Mouse (Mus musculus) lung, embryonic 16.5 days (tissue): Measurements from ENCODE around the gene Nmur1. TPM values are rescaled to one million over a fixed set of nuclear protein-coding genes. Genes with fewer than 3 reads are reported as not detected.

Experiments used
- ATAC-seq: fragments of 200-750 bp; cut with Nextera tagmentation; 2 replicates; pipeline ENCODE4 v1.8.0; 2017; ENCODE audit warnings: low read depth, mild to moderate bottlenecking, moderate library complexity
- H3K27ac ChIP-seq: fragments of 300-500 bp; sonication (generic); 2 replicates; pipeline ENCODE4 v1.5.1; 2014; ENCODE audit warnings: mild to moderate bottlenecking, control low read depth, low read length
- H3K27me3 ChIP-seq: fragments of 300-500 bp; sonication (generic); 2 replicates; pipeline ENCODE4 v1.6.1; 2014; ENCODE audit warnings: low read depth, low read length, mixed read lengths; ENCODE audit not compliant: control insufficient read depth, insufficient read depth
- H3K36me3 ChIP-seq: fragments of 300-500 bp; sonication (generic); 2 replicates; pipeline ENCODE4 v1.6.1; 2014; ENCODE audit warnings: low read length; ENCODE audit not compliant: control insufficient read depth, insufficient read depth
- H3K4me1 ChIP-seq: fragments of 300-500 bp; sonication (generic); replicated peaks from 2 replicates; pipeline ENCODE4 v1.6.1; 2014; ENCODE audit warnings: low read length, mixed read lengths; ENCODE audit not compliant: control insufficient read depth, insufficient read depth
- H3K4me2 ChIP-seq: fragments of 300-500 bp; sonication (generic); 2 replicates; pipeline ENCODE4 v1.6.1; 2014; ENCODE audit warnings: low read depth, low read length, control low read depth
- H3K4me3 ChIP-seq: fragments of 300-500 bp; sonication (generic); 2 replicates; pipeline ENCODE4 v1.5.1; 2014; ENCODE audit warnings: mild to moderate bottlenecking, low read length, control low read depth
- H3K9ac ChIP-seq: fragments of 300-500 bp; sonication (generic); 2 replicates; pipeline ENCODE4 v1.6.1; 2014; ENCODE audit warnings: low read length, control low read depth
- H3K9me3 ChIP-seq: fragments of 300-500 bp; sonication (generic); 2 replicates; pipeline ENCODE4 v1.6.1; 2016; ENCODE audit warnings: low read length; ENCODE audit not compliant: control insufficient read depth
- WGBS: fragments of 180-500 bp; shearing (Covaris S2); extraction: QIAGEN DNeasy Blood & Tissue Kit; methylation state at CpG from one replicate; pipeline ENCODE4 v1.1.7; 2014; 5-methylcytosine and 5-hydroxymethylcytosine counted together
- polyA plus RNA-seq: library from polyadenylated mRNA; unstranded; fragments of >200 nt; fragmentation: Nextera tagmentation; extraction: Ambion mirVana; gene quantifications from 2 replicates; pipeline ENCODE4 v1.2.1, GENCODE M21; 2015

The Nmur1 gene
- polyA plus RNA-seq, 1 experiment from 2014 or later = 0.49 TPM

DNA sequence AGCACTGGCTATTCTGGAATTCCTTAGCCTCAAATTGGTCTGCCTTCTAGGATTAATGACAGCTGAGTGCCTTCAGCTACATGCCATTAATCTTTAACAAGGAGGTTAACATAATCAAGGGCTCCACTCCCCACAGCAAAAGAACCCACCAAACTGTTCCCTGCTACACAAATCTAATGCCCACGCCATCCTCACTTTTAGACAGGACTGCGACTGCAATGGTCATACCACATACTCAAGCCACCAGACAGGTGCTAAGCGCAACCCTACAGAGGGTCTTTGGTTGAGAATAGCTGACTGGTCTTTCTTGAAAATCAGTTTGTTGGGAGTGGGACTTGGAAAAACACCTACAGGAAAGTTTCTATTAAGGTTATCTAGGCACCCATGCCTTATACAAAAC is 76.8 kb downstream of the Nmur1 start:
- Histone ChIP-seq H3K9me3 (no peaks in the 10 kb centered on the region), H3K27ac (no peak overlapping the region)
- 90% methylated on average over 3 of the region's 3 CpGs for WGBS

DNA sequence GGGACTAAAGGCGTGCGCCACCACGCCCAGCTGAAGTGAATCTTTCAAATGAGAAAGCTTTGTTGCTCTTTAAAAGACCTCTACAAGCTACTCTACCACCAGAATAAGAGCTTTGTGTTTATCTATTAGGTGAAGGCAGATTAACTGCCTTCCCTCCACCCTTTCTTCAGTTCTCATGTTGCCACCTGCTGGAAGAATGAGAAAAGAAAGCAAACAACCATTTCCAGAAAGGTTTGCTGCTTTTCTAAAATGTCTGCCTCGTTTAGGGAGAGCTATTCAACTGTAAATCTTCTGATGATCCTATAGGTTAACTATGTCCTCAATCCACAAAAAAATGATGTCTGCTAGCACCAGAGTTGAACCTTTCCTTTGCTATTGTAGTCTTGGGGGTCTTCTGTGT is 77.2 kb downstream of the Nmur1 start:
- no peak for ATAC-seq
- H3K4me1 ChIP-seq = no peaks in the 10 kb centered on the region
- H3K27me3 ChIP-seq = no peaks in the 10 kb centered on the region
- no peaks in the 10 kb centered on the region for H3K9me3 ChIP-seq
- H3K4me2 ChIP-seq = no peak overlapping the region
- H3K27ac ChIP-seq = no peak overlapping the region
- H3K4me3 ChIP-seq = no peak overlapping the region
- no peak overlapping the region for H3K9ac ChIP-seq
- WGBS = 71% methylated on average over 4 of the region's 4 CpGs
- H3K36me3 ChIP-seq = peaks cover 53% of the 10 kb centered on the region

More for the DNA sequence above, 76.8 kb downstream of the Nmur1 start:
- no peak overlapping the region for H3K4me3 ChIP-seq
- no peaks in the 10 kb centered on the region for H3K27me3 ChIP-seq
- H3K9ac ChIP-seq = no peak overlapping the region
- no peak overlapping the region for H3K4me2 ChIP-seq
- H3K4me1 ChIP-seq = no peaks in the 10 kb centered on the region
- peaks cover 56% of the 10 kb centered on the region for H3K36me3 ChIP-seq
- ATAC-seq = no peak

DNA sequence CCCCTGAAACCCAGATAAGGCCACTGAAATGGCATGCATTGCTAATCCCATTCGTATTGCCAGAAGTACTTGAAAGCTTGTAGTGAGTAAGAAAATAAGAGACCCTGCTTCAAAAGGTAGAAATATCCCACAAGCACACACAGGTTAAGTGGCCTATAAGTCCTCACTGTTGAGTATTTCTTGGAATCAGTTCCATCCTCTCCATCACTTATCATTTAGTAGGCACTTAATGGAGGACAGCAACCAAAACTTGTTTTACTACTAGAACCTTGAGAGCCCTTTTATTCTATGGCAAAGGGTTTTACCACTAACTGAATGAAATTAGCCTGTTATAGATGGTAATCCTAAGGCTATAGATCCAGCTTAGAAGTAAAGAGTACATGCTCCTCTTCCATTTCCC is 77.9 kb downstream of the Nmur1 start:
- H3K9ac ChIP-seq = no peak overlapping the region
- H3K4me1 ChIP-seq = no peaks in the 10 kb centered on the region
- H3K27me3 ChIP-seq = no peaks in the 10 kb centered on the region
- no peak overlapping the region for H3K4me3 ChIP-seq
- no peak overlapping the region for H3K4me2 ChIP-seq
- H3K36me3 ChIP-seq = peaks cover 47% of the 10 kb centered on the region
- H3K9me3 ChIP-seq = no peaks in the 10 kb centered on the region
- no peak for ATAC-seq
- WGBS = 51% methylated on average over 1 of the region's 1 CpGs
- no peak overlapping the region for H3K27ac ChIP-seq

DNA sequence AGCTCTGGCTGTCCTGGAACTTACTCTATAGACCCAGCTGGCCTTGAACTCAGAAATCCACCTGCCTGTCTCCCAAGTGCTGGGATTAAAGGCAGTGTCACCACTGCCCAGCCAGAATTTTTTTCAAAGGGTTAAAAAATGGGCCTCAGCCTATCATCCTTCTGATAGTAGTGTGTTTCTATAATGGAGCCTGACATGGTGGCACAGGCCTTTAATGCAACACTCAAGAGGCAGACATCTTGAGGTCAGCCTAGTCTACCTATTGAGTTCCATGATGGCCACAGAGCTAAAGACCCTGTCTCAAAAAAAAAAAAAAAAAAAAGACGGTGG is 78.3 kb downstream of the Nmur1 start:
- Histone ChIP-seq H3K4me2 (no peak overlapping the region), H3K9me3 (no peaks in the 10 kb centered on the region), H3K4me1 (no peaks in the 10 kb centered on the region), H3K36me3 (peaks cover 45% of the 10 kb centered on the region), H3K27ac (no peak overlapping the region), H3K27me3 (no peaks in the 10 kb centered on the region), H3K4me3 (no peak overlapping the region), H3K9ac (no peak overlapping the region)
- no peak for ATAC-seq
- WGBS = 83% methylated on average over 1 of the region's 1 CpGs

DNA sequence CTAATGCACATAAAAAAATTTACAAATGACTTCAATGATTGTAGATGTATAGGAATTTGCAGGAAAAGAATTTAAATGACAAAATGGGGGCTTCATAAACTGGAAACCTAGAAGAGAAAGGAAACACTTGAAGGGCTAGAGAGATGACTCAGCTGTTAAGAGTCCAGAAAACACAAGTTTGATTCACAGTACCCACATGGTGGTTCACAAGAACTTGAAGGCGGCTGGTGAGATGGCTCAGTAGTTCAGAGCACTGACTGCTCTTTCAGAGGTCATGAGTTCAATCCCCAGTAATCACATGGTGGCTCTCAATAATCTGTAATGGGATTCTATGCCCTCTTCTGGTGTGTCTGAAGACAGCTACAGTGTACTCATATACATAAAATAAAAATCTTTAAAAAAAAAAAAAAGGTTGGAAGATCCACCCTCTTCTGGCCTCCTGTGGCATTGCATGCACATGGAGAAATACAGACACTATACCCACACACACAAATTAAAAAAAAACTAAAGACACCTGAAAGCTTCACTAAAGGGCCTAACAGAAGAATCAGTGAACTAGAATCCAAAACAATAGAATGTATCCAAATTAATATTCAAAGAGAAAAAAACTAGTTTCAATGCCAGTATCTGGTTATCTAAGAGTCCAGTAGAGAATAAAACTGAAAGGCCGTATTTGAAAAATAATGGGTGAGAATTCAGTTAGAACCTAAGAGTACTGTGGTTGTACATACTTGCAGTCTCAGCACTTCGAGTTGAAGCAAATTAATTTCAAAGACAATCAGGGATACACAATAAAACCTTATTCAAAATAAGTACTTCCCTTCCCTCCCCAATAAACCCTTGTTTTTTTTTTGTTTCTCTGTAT is 78.9 kb downstream of the Nmur1 start:
- no peak overlapping the region for H3K4me3 ChIP-seq
- H3K27ac ChIP-seq = no peak overlapping the region
- no peaks in the 10 kb centered on the region for H3K9me3 ChIP-seq
- no peak for ATAC-seq
- WGBS = 84% methylated on average over 3 of the region's 3 CpGs
- H3K27me3 ChIP-seq = no peaks in the 10 kb centered on the region
- no peak overlapping the region for H3K4me2 ChIP-seq
- no peak overlapping the region for H3K9ac ChIP-seq
- peaks cover 40% of the 10 kb centered on the region for H3K36me3 ChIP-seq
- H3K4me1 ChIP-seq = no peaks in the 10 kb centered on the region

DNA sequence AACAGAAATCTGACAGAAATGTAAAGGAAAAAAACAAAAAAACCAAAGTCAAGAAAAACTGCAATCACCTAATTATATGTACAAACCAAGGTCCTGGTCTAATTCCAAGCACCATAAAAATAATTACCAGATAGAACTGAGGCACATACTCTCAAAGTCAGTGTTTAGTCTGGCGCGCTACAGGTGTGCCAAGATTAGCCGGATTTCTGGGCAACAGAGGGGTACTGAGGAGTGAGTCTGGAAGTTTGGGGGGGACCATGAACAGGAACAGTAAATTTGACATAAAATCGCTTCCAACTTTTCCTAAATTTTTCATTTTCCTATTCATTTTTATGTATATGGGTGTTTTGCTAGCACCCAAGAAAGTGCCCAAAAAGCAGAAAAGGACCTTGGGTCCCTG is 80.1 kb downstream of the Nmur1 start:
- Histone ChIP-seq H3K9me3 (no peaks in the 10 kb centered on the region), H3K27me3 (no peaks in the 10 kb centered on the region), H3K4me1 (no peaks in the 10 kb centered on the region), H3K9ac (no peak overlapping the region), H3K4me2 (no peak overlapping the region), H3K4me3 (no peak overlapping the region), H3K27ac (no peak overlapping the region), H3K36me3 (peaks cover 31% of the 10 kb centered on the region)
- WGBS = 92% methylated on average over 4 of the region's 4 CpGs
- ATAC-seq = no peak

DNA sequence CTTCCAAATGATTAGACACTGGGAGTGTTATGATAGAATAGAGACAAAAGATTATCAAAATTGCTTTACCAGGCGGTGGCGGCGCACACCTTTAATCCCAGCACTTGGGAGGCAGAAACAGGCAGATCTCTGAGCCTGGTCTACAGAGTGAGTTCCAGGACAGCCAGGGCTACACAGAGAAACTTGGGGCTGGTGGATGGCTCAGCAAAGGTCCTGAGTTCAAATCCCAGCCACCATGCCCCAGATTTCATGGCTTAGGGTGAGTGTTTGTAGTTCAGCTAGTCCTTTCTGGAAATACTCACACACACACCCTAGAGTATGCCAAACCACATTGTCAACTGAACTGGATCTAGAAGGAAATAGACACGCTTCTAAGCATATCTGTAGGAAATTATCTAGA is 81.0 kb downstream of the Nmur1 start:
- Histone ChIP-seq H3K27ac (no peak overlapping the region), H3K27me3 (no peaks in the 10 kb centered on the region), H3K9ac (no peak overlapping the region), H3K4me1 (no peaks in the 10 kb centered on the region), H3K9me3 (no peaks in the 10 kb centered on the region), H3K36me3 (peaks cover 23% of the 10 kb centered on the region), H3K4me2 (no peak overlapping the region), H3K4me3 (no peak overlapping the region)
- 86% methylated on average over 4 of the region's 4 CpGs for WGBS
- no peak for ATAC-seq

DNA sequence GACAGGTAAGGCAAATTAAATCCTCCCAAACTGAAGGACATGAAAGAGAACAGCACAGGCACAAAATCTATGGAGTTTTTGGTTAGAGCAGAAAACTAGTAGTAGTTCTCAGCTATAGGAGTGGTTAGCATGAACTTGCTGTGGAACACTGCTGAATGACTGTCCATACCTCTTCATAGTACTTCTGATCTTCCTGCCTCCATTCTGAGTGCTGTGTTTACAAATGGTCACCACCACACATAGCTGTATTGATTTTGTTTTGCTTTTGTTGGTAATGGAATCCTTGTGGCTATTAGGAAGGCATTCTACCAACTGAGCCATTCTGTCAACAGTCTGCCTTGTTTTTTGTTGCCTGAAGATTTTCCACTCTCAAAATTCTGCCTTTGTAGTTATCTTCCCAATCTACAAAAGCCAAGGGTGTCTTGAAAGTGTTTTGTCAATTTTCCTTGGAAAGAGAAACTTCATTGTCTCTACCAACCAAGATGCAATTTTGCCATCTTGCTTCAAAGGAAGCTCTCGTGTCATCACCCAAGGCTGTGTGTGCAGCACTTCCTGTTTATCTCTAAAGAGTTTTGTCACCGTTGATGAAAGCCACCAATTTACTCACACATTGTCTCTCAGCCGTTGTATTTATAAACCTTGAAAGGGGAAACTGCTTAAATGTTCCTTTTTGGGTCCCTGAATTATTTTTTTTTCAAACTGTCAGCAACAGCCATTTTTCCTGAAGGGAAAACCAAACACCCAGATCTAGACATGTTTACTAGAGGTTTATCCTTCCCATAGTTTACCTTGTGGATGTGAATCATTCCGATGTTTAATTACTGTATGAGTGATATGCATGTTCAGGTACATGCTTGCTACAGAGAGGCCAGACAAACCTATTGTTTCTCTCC is 81.8 kb downstream of the Nmur1 start:
- no peak overlapping the region for H3K4me2 ChIP-seq
- no peak for ATAC-seq
- no peaks in the 10 kb centered on the region for H3K9me3 ChIP-seq
- 40% methylated on average over 4 of the region's 4 CpGs for WGBS
- no peak overlapping the region for H3K27ac ChIP-seq
- H3K4me3 ChIP-seq = no peak overlapping the region
- peaks cover 16% of the 10 kb centered on the region for H3K36me3 ChIP-seq
- no peaks in the 10 kb centered on the region for H3K4me1 ChIP-seq
- H3K27me3 ChIP-seq = no peaks in the 10 kb centered on the region
- no peak overlapping the region for H3K9ac ChIP-seq

DNA sequence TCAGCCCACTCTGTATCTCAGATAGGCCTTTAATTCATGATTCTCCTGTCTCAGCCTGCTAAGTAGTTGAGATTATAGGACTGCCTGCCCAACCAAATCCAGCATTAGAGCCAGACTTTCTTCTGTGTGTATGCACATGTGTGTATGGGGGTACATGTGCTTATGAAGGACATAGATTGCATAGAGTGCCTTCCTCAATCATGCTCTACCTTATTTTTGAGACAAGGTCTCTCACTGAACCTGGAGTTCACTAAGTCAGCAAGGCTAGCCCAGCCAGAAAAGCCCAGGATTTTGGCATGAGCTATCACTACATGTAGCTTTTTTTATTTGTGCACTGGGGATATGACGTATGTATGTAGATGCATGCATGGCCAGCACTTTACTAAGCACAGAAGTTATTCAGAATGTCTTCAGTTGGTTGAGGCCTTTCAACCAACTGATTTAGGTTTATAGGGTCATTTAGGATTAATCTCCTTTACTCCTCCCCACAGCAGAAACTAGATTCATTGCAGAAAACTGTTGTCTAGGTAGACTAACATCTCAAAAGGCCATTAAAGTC is 82.9 kb downstream of the Nmur1 start:
- H3K36me3 ChIP-seq = peaks cover 9% of the 10 kb centered on the region; the same call in 1 of the 2 replicates
- H3K9me3 ChIP-seq = no peaks in the 10 kb centered on the region
- 97% methylated on average over 1 of the region's 1 CpGs for WGBS
- no peak overlapping the region for H3K27ac ChIP-seq
- H3K27me3 ChIP-seq = no peaks in the 10 kb centered on the region
- no peak overlapping the region for H3K4me2 ChIP-seq
- no peak overlapping the region for H3K4me3 ChIP-seq
- H3K9ac ChIP-seq = no peak overlapping the region
- no peak for ATAC-seq
- H3K4me1 ChIP-seq = no peaks in the 10 kb centered on the region
